Mouse (Mus musculus): Measurements from ENCODE around the gene Cdk20.
"Not testable (repeated sequence)": the region's sequence is repeated elsewhere in the genome, so short reads cannot be mapped to it uniquely, and the experiment has no call there.

Cdk20 gene

GRCm38 (mm10) chr13:64422607-64422957 lies 9.5 kb upstream of the Cdk20 start:
- DNase-seq (ENCODE audit: low spot score), result no peak

GRCm38 (mm10) chr13:64424347-64424746 lies 7.8 kb upstream of the Cdk20 start:
- DNase-seq (ENCODE audit: low spot score), result no peak

GRCm38 (mm10) chr13:64425280-64425679 lies 6.8 kb upstream of the Cdk20 start:
- no peak for DNase-seq (ENCODE audit: low spot score)

GRCm38 (mm10) chr13:64429328-64429727 lies 2.8 kb upstream of the Cdk20 start:
- DNase-seq (ENCODE audit: low spot score), result no peak

GRCm38 (mm10) chr13:64437801-64438200 lies 5.7 kb downstream of the Cdk20 start:
- DNase-seq (ENCODE audit: low spot score), result no peak

- peak; percentile 75 for DNase-seq (ENCODE audit: low spot score)
Observed at GRCm38 (mm10) chr13:64438863-64439452, 6.8 kb downstream of the Cdk20 start.

- DNase-seq (ENCODE audit: low spot score), result no peak
Observed at GRCm38 (mm10) chr13:64439471-64439870, 7.4 kb downstream of the Cdk20 start.

- no peak for DNase-seq (ENCODE audit: low spot score)
Observed at GRCm38 (mm10) chr13:64440592-64440991, 8.5 kb downstream of the Cdk20 start.

GRCm38 (mm10) chr13:64443263-64443894 lies 11.3 kb downstream of the Cdk20 start:
- peak; percentile 67 for DNase-seq (ENCODE audit: low spot score)

- no peak for DNase-seq (ENCODE audit: low spot score)
Observed at GRCm38 (mm10) chr13:64445254-64445920, 13.3 kb downstream of the Cdk20 start.

- peak; percentile 33 for DNase-seq (ENCODE audit: low spot score)
Observed at GRCm38 (mm10) chr13:64447947-64448346, 15.8 kb downstream of the Cdk20 start.

GRCm38 (mm10) chr13:64448729-64449128 lies 16.6 kb downstream of the Cdk20 start:
- no peak for DNase-seq (ENCODE audit: low spot score)

GRCm38 (mm10) chr13:64450001-64450794 lies 18.1 kb downstream of the Cdk20 start:
- DNase-seq (ENCODE audit: low spot score), result no peak

GRCm38 (mm10) chr13:64457225-64457978 lies 25.3 kb downstream of the Cdk20 start:
- not testable (repeated sequence) for DNase-seq (ENCODE audit: low spot score)

- no peak for DNase-seq (ENCODE audit: low spot score)
Observed at GRCm38 (mm10) chr13:64458181-64458580, 26.1 kb downstream of the Cdk20 start.

- no peak for DNase-seq (ENCODE audit: low spot score)
Observed at GRCm38 (mm10) chr13:64462581-64462980, 30.5 kb downstream of the Cdk20 start.

GRCm38 (mm10) chr13:64465166-64465565 lies 33.1 kb downstream of the Cdk20 start:
- no peak for DNase-seq (ENCODE audit: low spot score)

GRCm38 (mm10) chr13:64467886-64468285 lies 35.8 kb downstream of the Cdk20 start:
- peak; percentile 40 for DNase-seq (ENCODE audit: low spot score)

- no peak for DNase-seq (ENCODE audit: low spot score)
Observed at GRCm38 (mm10) chr13:64477968-64478367, 45.9 kb downstream of the Cdk20 start.

- DNase-seq (ENCODE audit: low spot score), result no peak
Observed at GRCm38 (mm10) chr13:64479960-64480359, 47.8 kb downstream of the Cdk20 start.

- DNase-seq (ENCODE audit: low spot score), result no peak
Observed at GRCm38 (mm10) chr13:64489886-64490285, 57.8 kb downstream of the Cdk20 start.

Data from urinary bladder, postnatal 14 days (tissue).